Mouse (Mus musculus) MEL (cell line): Measurements from ENCODE around the gene Pycr2.

Source experiments
- CHD2 ChIP-seq: IDR thresholded peaks from 2 replicates; pipeline ENCODE4 v1.6.1; 2011; ENCODE audit warnings: low read length, improper control_type of control experiment
- CTCF ChIP-seq, 3 experiments: IDR thresholded peaks in 2 of 3; conservative IDR thresholded peaks in 1 of 3; 2 replicates each; pipeline ENCODE4 v1.5.1; 2011 to 2012; ENCODE audit warnings: low read length in 3 of 3, low read depth in 2 of 3, mild to moderate bottlenecking in 2 of 3, improper control_type of control experiment in 1 of 3, inconsistent platforms in 1 of 3, mixed read lengths in 1 of 3, moderate library complexity in 1 of 3; ENCODE audit not compliant: control insufficient read depth in 1 of 3, insufficient read depth in 1 of 3, poor library complexity in 1 of 3, severe bottlenecking in 1 of 3
- ETS1 ChIP-seq: IDR thresholded peaks from 2 replicates; pipeline ENCODE4 v1.6.1; 2012; ENCODE audit warnings: low read depth, mild to moderate bottlenecking, inconsistent platforms, low read length, improper control_type of control experiment, moderate library complexity
- MAX ChIP-seq: IDR thresholded peaks from 2 replicates; pipeline ENCODE4 v1.6.1; 2011; ENCODE audit warnings: low read length, improper control_type of control experiment
- POLR2A ChIP-seq, 2 experiments: IDR thresholded peaks; 2 replicates each; pipeline ENCODE4 v1.6.1; 2011 to 2012; ENCODE audit warnings: low read length in 2 of 2, mild to moderate bottlenecking in 2 of 2, control low read depth in 1 of 2, improper control_type of control experiment in 1 of 2, low read depth in 1 of 2, moderate library complexity in 1 of 2; ENCODE audit not compliant: control insufficient read depth in 1 of 2, insufficient read depth in 1 of 2, poor library complexity in 1 of 2
- SIN3A ChIP-seq: IDR thresholded peaks from 2 replicates; pipeline ENCODE4 v1.6.1; 2012; ENCODE audit warnings: low read length, improper control_type of control experiment, inconsistent platforms
- TAL1 ChIP-seq: IDR thresholded peaks from 2 replicates; pipeline ENCODE4 v1.6.1; 2012; ENCODE audit warnings: mild to moderate bottlenecking, inconsistent platforms, low read length, moderate library complexity, mixed read lengths

DNA sequence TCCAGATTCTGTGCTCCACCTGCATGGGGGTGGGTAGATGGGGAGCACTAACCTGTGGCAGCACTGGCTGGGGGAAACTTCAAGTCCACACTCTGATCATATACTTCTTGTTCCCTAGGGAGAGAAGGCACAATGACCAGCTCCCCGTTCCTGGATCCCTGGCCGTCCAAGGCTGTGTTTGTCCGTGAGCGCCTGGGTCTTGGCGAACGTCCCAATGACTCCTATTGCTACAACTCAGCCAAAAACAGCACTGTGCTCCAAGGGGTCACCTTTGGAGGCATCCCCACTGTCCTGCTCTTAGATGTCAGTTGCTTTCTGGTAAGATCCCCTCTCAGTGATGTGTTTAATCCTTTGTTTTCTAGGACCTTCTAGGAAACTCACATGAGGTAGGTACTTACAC, 42.4 kb downstream of the Pycr2 start:
- TF ChIP-seq ETS1: no peak
- no peak for TF ChIP-seq CHD2
- no peak for TF ChIP-seq CTCF (IDR thresholded peaks at IDR 0.05 in 2 of 3, conservative IDR thresholded peaks at IDR 0.05 in 1 of 3; ENCODE audit: control insufficient read depth in 1 of 3, insufficient read depth in 1 of 3, low read depth in 2 of 3, low read length in 3 of 3, poor library complexity in 1 of 3, severe bottlenecking in 1 of 3)
- TF ChIP-seq POLR2A (IDR thresholded peaks at IDR 0.05; ENCODE audit: control insufficient read depth in 1 of 2, insufficient read depth in 1 of 2, low read depth in 1 of 2, low read length in 2 of 2, poor library complexity in 1 of 2): no peak
- TF ChIP-seq TAL1: no peak
- no peak for TF ChIP-seq SIN3A
- TF ChIP-seq MAX: no peak
